Mouse (Mus musculus) stomach, postnatal 0 days (tissue): ENCODE measurements at regions not wholly inside any gene's neighbourhood (a gene's known extent, or its start where the extent isn't known, plus 50 kb on each side); places are given as distances from the start of the nearest gene placed in this dataset.
"Not testable (repeated sequence)": the region's sequence is repeated elsewhere in the genome, so short reads cannot be mapped to it uniquely, and the experiment has no call there.

ENCODE experiments used
- ATAC-seq: fragments of 200-750 bp; cut with Nextera tagmentation; 2 replicates; pipeline ENCODE4 v1.8.0; 2017; ENCODE audit not compliant: low FRiP score, low TSS enrichment
- DNase-seq: peaks from one replicate; pipeline ENCODE4 v3.0.0-alpha.2; 2016; ENCODE audit warnings: low spot score
- H3K27ac ChIP-seq: fragments of 300-500 bp; sonication (generic); replicated peaks from 2 replicates; pipeline ENCODE4 v1.5.1; 2014; ENCODE audit warnings: mild to moderate bottlenecking, control low read depth
- H3K27me3 ChIP-seq: fragments of 300-500 bp; sonication (generic); 2 replicates; pipeline ENCODE4 v1.6.1; 2014; ENCODE audit warnings: low read length; ENCODE audit not compliant: control insufficient read depth, insufficient read depth
- H3K36me3 ChIP-seq: fragments of 300-500 bp; sonication (generic); 2 replicates; pipeline ENCODE4 v1.6.1; 2014; ENCODE audit warnings: low read length, mixed read lengths; ENCODE audit not compliant: control insufficient read depth, insufficient read depth
- H3K4me1 ChIP-seq: fragments of 300-500 bp; sonication (generic); replicated peaks from 2 replicates; pipeline ENCODE4 v1.6.1; 2014; ENCODE audit warnings: antibody characterized with exemption; ENCODE audit not compliant: control insufficient read depth, insufficient read depth
- H3K4me2 ChIP-seq: fragments of 300-500 bp; sonication (generic); replicated peaks from 2 replicates; pipeline ENCODE4 v1.6.1; 2014; ENCODE audit warnings: low read depth, mild to moderate bottlenecking, control low read depth, moderate library complexity
- H3K4me3 ChIP-seq: fragments of 300-500 bp; sonication (generic); 2 replicates; pipeline ENCODE4 v1.5.1; 2014; ENCODE audit warnings: low read depth, low read length, control low read depth
- H3K9ac ChIP-seq: fragments of 300-500 bp; sonication (generic); 2 replicates; pipeline ENCODE4 v1.6.1; 2014; ENCODE audit warnings: mild to moderate bottlenecking, low read length, control low read depth, mixed read lengths
- H3K9me3 ChIP-seq: fragments of 300-500 bp; sonication (generic); 2 replicates; pipeline ENCODE4 v1.6.1; 2016; ENCODE audit warnings: low read length; ENCODE audit not compliant: control insufficient read depth
- CTCF ChIP-seq: IDR thresholded peaks from 2 replicates; pipeline ENCODE4 v1.5.1; 2016; ENCODE audit warnings: antibody characterized with exemption, low read depth, mild to moderate bottlenecking, moderate library complexity
- WGBS: fragments of 180-500 bp; shearing (Covaris S2); extraction: QIAGEN DNeasy Blood & Tissue Kit; methylation state at CpG from one replicate; pipeline ENCODE4 v1.1.7; 2014; 5-methylcytosine and 5-hydroxymethylcytosine counted together

DNA sequence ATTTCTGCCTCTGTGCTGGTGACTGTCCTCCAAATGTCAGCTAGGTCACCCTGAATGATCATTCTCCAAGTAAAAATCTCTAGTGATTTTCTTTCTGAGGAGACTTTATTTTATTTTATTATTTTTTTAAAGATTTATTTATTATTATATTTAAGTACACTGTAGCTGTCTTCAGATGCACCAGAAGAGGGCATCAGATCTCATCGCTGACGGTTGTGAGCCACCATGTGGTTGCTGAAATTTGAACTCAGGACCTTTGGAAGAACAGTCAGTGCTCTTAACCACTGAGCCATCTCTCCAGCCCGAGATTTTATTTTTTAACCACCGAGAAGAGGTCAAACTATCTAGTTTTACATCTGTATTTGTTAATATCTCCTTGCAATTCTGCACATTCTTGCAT is 50.5 kb upstream of the Slc44a3 start:
- not testable (repeated sequence) for H3K4me1 ChIP-seq, H3K36me3 ChIP-seq, H3K4me2 ChIP-seq, DNase-seq, H3K9ac ChIP-seq, H3K9me3 ChIP-seq, H3K4me3 ChIP-seq, H3K27me3 ChIP-seq, ATAC-seq, H3K27ac ChIP-seq
- 86% methylated on average over 4 of the region's 4 CpGs for WGBS
- peak; percentile 24 for TF ChIP-seq CTCF
